Mouse (Mus musculus): ENCODE measurements around the gene Aes. TPM values are rescaled to one million over a fixed set of nuclear protein-coding genes. Genes with fewer than 3 reads are reported as not detected.

Aes gene
- 100 to 1,000 TPM in 2 of 26 experiments, 10 to 100 TPM in 19, 1 to 10 TPM in 5; 2.7 to 107 (median 27.0) TPM for total RNA-seq (2018; cell fraction: chromatin; rRNA removed)
- total RNA-seq (2018; cell fraction: cytosol; rRNA removed) = 100 to 1,000 TPM; 207 to 355 (median 268) TPM
- 100 to 1,000 TPM in 1 of 26 experiments, 10 to 100 TPM in 25; 19.7 to 104 (median 54.7) TPM for total RNA-seq (2018; cell fraction: nucleus; rRNA removed)
- polyA plus RNA-seq (2018) = 301 to 334 TPM (median 303 TPM) in 3 replicates

- Histone ChIP-seq H3K79me2 (ENCODE audit: inconsistent target) (peaks cover 49% of the 10 kb centered on the region), H3K4me3 (ENCODE audit: inconsistent target) (peak within 1 kb of the TSS; percentile 87), H3K36me3 (ENCODE audit: inconsistent target) (no peaks in the 10 kb centered on the region; the same call in 1 of the 2 replicates), H3K27ac (peak within 1 kb of the TSS; percentile 87)
- 0% methylated on average over 42 of the region's 53 CpGs for WGBS (ENCODE audit: missing documents)
Observed at GRCm38 (mm10) chr10:81559163-81559626, at the start of gene Aes. TSS of gene Aes (plus strand) at chr10:81559488.

DNA sequence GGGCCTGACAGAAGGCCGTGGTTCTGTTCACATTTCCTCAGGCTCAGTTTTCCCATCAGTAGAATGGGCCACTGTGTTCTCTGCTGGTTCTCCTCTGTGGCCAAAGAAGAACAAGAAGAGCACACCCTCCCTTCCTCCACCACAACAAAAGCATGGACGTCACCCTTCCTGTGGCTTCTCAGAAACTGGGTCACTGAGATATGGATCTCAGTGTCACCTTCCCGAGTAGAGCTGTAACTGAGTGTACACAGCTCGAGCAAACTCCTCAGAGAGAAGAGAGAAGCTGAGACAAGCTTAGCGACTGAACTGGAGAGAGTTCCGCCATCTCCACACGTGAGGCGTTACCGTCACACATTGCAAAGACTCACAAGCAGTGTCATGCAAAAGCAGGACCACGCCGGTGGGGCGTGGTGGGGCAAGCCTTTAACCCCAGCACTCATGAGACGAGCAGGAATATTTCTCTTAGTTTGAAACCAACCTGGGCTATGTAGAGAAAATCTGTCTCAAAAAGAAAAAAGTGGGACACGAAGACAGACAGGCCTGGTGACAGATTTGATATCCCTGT is 49.0 kb upstream of the Aes start:
- 90% methylated on average over 14 of the region's 14 CpGs for WGBS (ENCODE audit: missing documents)
- Histone ChIP-seq H3K79me2 (ENCODE audit: inconsistent target) (no peaks in the 10 kb centered on the region; the same call in 1 of the 2 replicates), H3K27ac (no peak overlapping the region)

GRCm38 (mm10) chr10:81513798-81514197 is 45.5 kb upstream of the Aes start:
- Histone ChIP-seq H3K36me3 (ENCODE audit: inconsistent target) (peaks cover 51% of the 10 kb centered on the region), H3K27ac (no peak overlapping the region), H3K4me3 (ENCODE audit: inconsistent target) (no peak overlapping the region), H3K79me2 (ENCODE audit: inconsistent target) (peaks cover 20% of the 10 kb centered on the region; the same call in 1 of the 2 replicates)
- 95% methylated on average over 5 of the region's 5 CpGs for WGBS (ENCODE audit: missing documents)

More for the DNA sequence above, 49.0 kb upstream of the Aes start:
- Histone ChIP-seq H3K4me3 (ENCODE audit: inconsistent target) (no peak overlapping the region), H3K36me3 (ENCODE audit: inconsistent target) (peaks cover 75% of the 10 kb centered on the region)

GRCm38 (mm10) chr10:81517227-81517626 is 42.1 kb upstream of the Aes start:
- Histone ChIP-seq H3K79me2 (ENCODE audit: inconsistent target) (peaks cover 42% of the 10 kb centered on the region; the same call in 1 of the 2 replicates), H3K4me3 (ENCODE audit: inconsistent target) (no peak overlapping the region), H3K27ac (no peak overlapping the region), H3K36me3 (ENCODE audit: inconsistent target) (peaks cover 26% of the 10 kb centered on the region)
- WGBS (ENCODE audit: missing documents) = 32% methylated on average over 8 of the region's 8 CpGs

GRCm38 (mm10) chr10:81518546-81518945 is 40.7 kb upstream of the Aes start:
- peaks cover 13% of the 10 kb centered on the region for H3K36me3 ChIP-seq (ENCODE audit: inconsistent target)
- 39% methylated on average over 4 of the region's 4 CpGs for WGBS (ENCODE audit: missing documents)
- peaks cover 54% of the 10 kb centered on the region for H3K79me2 ChIP-seq (ENCODE audit: inconsistent target)
- H3K4me3 ChIP-seq (ENCODE audit: inconsistent target) = no peak overlapping the region
- no peak overlapping the region for H3K27ac ChIP-seq

DNA sequence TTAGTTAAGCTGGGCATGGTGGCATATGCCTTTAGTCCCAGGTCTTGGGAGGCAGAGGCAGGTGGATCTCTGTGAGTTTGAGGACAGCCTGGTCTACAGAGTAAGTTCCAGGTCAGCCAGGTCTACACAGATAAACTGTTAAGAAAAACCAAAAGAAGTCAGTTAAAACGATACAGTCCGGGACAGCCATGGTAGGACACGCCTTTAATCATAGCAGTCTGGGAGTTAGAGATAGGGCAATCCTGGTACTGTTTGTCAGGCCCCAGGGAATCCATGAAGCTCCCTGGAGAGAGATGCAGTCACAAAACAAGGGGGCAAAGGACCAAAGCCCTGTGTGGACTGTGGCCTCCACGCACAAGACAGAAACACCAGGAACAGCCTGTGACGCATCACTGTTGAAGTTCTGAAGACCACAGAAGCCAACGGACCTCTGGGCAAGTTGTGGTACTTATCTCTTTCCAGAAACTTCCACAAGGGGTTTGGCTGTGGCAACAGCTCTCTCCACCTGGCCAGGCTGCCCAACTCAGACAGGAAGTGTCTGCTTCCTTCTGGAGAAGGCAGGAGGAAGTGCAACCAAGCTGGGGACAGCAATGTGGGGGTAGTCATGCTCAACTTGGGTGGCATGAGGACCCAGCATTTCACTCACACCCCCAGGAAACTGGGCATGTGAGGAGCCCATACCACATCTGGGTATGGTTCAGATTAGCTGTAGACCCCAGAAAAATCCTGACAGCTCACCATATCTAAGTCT is 39.9 kb upstream of the Aes start:
- Histone ChIP-seq H3K36me3 (ENCODE audit: inconsistent target) (peaks cover 4% of the 10 kb centered on the region), H3K27ac (peak overlapping the region; percentile 88), H3K4me3 (ENCODE audit: inconsistent target) (no peak overlapping the region), H3K79me2 (ENCODE audit: inconsistent target) (peaks cover 54% of the 10 kb centered on the region)
- 6% methylated on average over 6 of the region's 6 CpGs for WGBS (ENCODE audit: missing documents)

- peak overlapping the region; percentile 88 for H3K27ac ChIP-seq
- no peaks in the 10 kb centered on the region for H3K36me3 ChIP-seq (ENCODE audit: inconsistent target)
- no peak overlapping the region for H3K4me3 ChIP-seq (ENCODE audit: inconsistent target)
- H3K79me2 ChIP-seq (ENCODE audit: inconsistent target) = peaks cover 54% of the 10 kb centered on the region
- 0% methylated on average over 3 of the region's 3 CpGs for WGBS (ENCODE audit: missing documents)
Observed at GRCm38 (mm10) chr10:81519978-81520365, 39.3 kb upstream of the Aes start.

DNA sequence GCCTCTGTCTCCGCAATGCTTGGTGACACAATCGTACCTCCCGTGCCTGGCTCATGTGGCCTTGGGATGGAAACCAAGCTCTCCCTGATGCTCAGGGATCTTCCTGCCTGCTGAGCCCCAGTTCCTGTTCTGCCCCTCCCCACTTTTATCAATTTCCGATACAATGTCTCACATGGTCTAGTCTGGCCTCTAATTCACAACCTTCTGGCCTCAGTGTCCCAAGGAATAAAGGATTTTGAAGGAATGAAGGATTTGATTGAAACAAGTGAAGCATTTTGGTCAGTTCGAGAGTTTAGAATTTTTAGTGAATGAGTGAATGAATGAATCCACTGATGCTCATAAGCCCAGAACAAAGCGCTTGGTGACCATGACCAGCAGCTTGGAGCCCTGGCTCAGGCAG is 36.1 kb upstream of the Aes start:
- peak overlapping the region; percentile 67 for H3K4me3 ChIP-seq (ENCODE audit: inconsistent target)
- no peaks in the 10 kb centered on the region for H3K36me3 ChIP-seq (ENCODE audit: inconsistent target)
- WGBS (ENCODE audit: missing documents) = 16% methylated on average over 6 of the region's 6 CpGs
- peak overlapping the region; percentile 92 for H3K27ac ChIP-seq
- H3K79me2 ChIP-seq (ENCODE audit: inconsistent target) = peaks cover 40% of the 10 kb centered on the region

GRCm38 (mm10) chr10:81523570-81523969 is 35.7 kb upstream of the Aes start:
- peaks cover 36% of the 10 kb centered on the region for H3K79me2 ChIP-seq (ENCODE audit: inconsistent target)
- WGBS (ENCODE audit: missing documents) = under 1% methylated on average over 19 of the region's 19 CpGs
- H3K4me3 ChIP-seq (ENCODE audit: inconsistent target) = peak overlapping the region; percentile 67
- H3K36me3 ChIP-seq (ENCODE audit: inconsistent target) = no peaks in the 10 kb centered on the region
- peak overlapping the region; percentile 92 for H3K27ac ChIP-seq

- Histone ChIP-seq H3K27ac (peak within 1 kb of the TSS; percentile 92), H3K36me3 (ENCODE audit: inconsistent target) (no peaks in the 10 kb centered on the region), H3K79me2 (ENCODE audit: inconsistent target) (peaks cover 30% of the 10 kb centered on the region), H3K4me3 (ENCODE audit: inconsistent target) (peak within 1 kb of the TSS; percentile 67)
- 3% methylated on average over 9 of the region's 9 CpGs for WGBS (ENCODE audit: missing documents)
Observed at GRCm38 (mm10) chr10:81524051-81524605, 35.2 kb upstream of the Aes start, which contains the start of gene Gna15. TSS of gene Gna15 (minus strand) at chr10:81524225.

DNA sequence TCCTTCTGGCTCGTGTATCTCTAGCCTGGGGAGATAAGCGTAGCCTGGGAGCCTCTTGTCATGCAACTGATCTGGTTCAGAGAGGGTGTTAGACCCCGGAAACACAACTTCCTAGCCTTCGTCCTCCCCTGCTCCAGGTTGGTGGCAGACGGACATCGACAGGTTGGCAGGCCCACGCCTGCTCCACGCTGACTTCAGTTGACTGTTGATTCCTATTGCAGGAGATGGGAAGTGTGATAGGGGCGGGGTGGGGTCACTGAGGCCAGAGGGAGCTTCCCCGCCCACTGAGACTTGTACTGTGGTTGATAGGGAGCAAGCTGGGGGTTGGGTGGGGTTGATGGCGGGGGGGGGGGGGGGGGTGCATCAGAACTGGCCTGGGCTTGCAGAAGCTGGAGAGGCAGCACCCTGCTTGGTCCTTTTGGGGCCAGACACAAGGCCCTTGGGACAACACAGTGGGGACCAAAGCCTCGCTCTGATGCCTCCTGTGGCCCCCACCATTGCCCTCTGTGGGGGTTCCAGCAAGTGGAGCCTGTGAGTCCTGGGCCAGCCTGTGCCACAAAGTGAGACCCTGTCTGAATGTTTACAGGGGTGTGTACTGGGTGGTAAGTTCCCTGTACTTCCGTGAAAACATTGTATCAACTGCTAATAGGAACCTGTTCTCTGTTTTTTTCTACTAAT is 34.1 kb upstream of the Aes start:
- WGBS (ENCODE audit: missing documents) = 33% methylated on average over 12 of the region's 13 CpGs
- no peak overlapping the region for H3K4me3 ChIP-seq (ENCODE audit: inconsistent target)
- H3K79me2 ChIP-seq (ENCODE audit: inconsistent target) = peaks cover 29% of the 10 kb centered on the region
- H3K27ac ChIP-seq = peak overlapping the region; percentile 92
- H3K36me3 ChIP-seq (ENCODE audit: inconsistent target) = peaks cover 10% of the 10 kb centered on the region; the same call in 1 of the 2 replicates

DNA sequence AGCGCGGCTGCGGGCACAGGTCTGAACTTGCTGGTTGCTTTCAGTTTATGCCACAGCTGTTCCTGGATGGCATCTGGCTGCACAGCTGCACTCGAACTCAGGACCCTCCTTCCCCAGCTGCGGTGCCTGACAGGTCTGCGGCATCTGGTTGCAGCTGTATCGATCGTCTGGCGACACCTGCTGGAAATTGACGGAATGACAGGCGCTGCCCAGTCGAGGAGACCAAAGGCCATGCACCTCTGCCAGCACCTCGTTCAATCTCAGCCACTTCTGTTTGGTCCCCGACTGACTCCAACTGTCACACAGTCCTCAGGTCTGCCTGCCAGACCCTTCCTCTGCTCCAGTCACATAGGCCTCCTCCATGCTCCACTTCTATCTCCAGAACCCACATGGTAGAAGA is 32.5 kb upstream of the Aes start:
- Histone ChIP-seq H3K79me2 (ENCODE audit: inconsistent target) (peaks cover 14% of the 10 kb centered on the region), H3K4me3 (ENCODE audit: inconsistent target) (no peak overlapping the region), H3K27ac (no peak overlapping the region), H3K36me3 (ENCODE audit: inconsistent target) (peaks cover 16% of the 10 kb centered on the region; the same call in 1 of the 2 replicates)
- WGBS (ENCODE audit: missing documents) = 14% methylated on average over 14 of the region's 14 CpGs

GRCm38 (mm10) chr10:81534826-81535225 is 24.5 kb upstream of the Aes start:
- Histone ChIP-seq H3K27ac (no peak overlapping the region), H3K79me2 (ENCODE audit: inconsistent target) (peaks cover 52% of the 10 kb centered on the region), H3K36me3 (ENCODE audit: inconsistent target) (peaks cover 20% of the 10 kb centered on the region), H3K4me3 (ENCODE audit: inconsistent target) (no peak overlapping the region)
- 94% methylated on average over 16 of the region's 16 CpGs for WGBS (ENCODE audit: missing documents)

- Histone ChIP-seq H3K4me3 (ENCODE audit: inconsistent target) (no peak overlapping the region), H3K36me3 (ENCODE audit: inconsistent target) (peaks cover 10% of the 10 kb centered on the region)
- WGBS (ENCODE audit: missing documents) = 79% methylated on average over 6 of the region's 6 CpGs
Observed at GRCm38 (mm10) chr10:81536734-81537133, 22.6 kb upstream of the Aes start.

More at GRCm38 (mm10) chr10:81536734-81537133, 22.6 kb upstream of the Aes start:
- Histone ChIP-seq H3K27ac (no peak overlapping the region), H3K79me2 (ENCODE audit: inconsistent target) (peaks cover 71% of the 10 kb centered on the region)
